Mouse (Mus musculus) limb, embryonic 12.5 days (tissue): Measurements from ENCODE around the gene Rnf208. TPM values are rescaled to one million over a fixed set of nuclear protein-coding genes. Genes with fewer than 3 reads are reported as not detected.
A peak's percentile ranks its signal among the peaks of the same experiment; 100 is the strongest.
"Not testable (repeated sequence)": the region's sequence is repeated elsewhere in the genome, so short reads cannot be mapped to it uniquely, and the experiment has no call there.

Experiments used
- ATAC-seq: fragments of 200-750 bp; cut with Nextera tagmentation; 2 replicates; pipeline ENCODE4 v1.8.0; 2017; ENCODE audit warnings: low read depth, moderate TSS enrichment; ENCODE audit not compliant: insufficient number of reproducible peaks, insufficient read depth, low FRiP score, low TSS enrichment
- H3K27ac ChIP-seq: fragments of 300-500 bp; sonication (generic); 2 replicates; pipeline ENCODE4 v1.5.1; 2016; ENCODE audit warnings: mild to moderate bottlenecking, moderate library complexity
- H3K27me3 ChIP-seq: fragments of 300-500 bp; sonication (generic); 2 replicates; pipeline ENCODE4 v1.6.1; 2016; ENCODE audit warnings: mild to moderate bottlenecking, moderate library complexity
- H3K36me3 ChIP-seq: fragments of 300-500 bp; sonication (generic); 2 replicates; pipeline ENCODE4 v1.6.1; 2016; ENCODE audit warnings: mild to moderate bottlenecking, moderate library complexity
- H3K4me1 ChIP-seq: fragments of 300-500 bp; sonication (generic); replicated peaks from 2 replicates; pipeline ENCODE4 v1.6.1; 2016
- H3K4me2 ChIP-seq: fragments of 300-500 bp; sonication (generic); 2 replicates; pipeline ENCODE4 v1.6.1; 2016; ENCODE audit warnings: mild to moderate bottlenecking, moderate library complexity
- H3K4me3 ChIP-seq: fragments of 300-500 bp; sonication (generic); replicated peaks from 2 replicates; pipeline ENCODE4 v1.5.1; 2016; ENCODE audit warnings: mild to moderate bottlenecking
- H3K9ac ChIP-seq: fragments of 300-500 bp; sonication (generic); replicated peaks from 2 replicates; pipeline ENCODE4 v1.6.1; 2016; ENCODE audit warnings: mild to moderate bottlenecking, moderate library complexity
- H3K9me3 ChIP-seq: fragments of 300-500 bp; sonication (generic); 2 replicates; pipeline ENCODE4 v1.6.1; 2016; ENCODE audit warnings: mild to moderate bottlenecking, moderate library complexity
- WGBS: fragments of 180-500 bp; shearing (Covaris S2); methylation state at CpG from one replicate; pipeline ENCODE4 v1.1.7; 2016; 5-methylcytosine and 5-hydroxymethylcytosine counted together
- polyA plus RNA-seq: library from polyadenylated mRNA; unstranded; fragments of >200 nt; fragmentation: Nextera tagmentation; extraction: Ambion mirVana; gene quantifications from 2 replicates; pipeline ENCODE4 v1.2.1, GENCODE M21; 2016

The Rnf208 gene
- polyA plus RNA-seq, 1 experiment from 2014 or later, result 7.2 TPM

DNA sequence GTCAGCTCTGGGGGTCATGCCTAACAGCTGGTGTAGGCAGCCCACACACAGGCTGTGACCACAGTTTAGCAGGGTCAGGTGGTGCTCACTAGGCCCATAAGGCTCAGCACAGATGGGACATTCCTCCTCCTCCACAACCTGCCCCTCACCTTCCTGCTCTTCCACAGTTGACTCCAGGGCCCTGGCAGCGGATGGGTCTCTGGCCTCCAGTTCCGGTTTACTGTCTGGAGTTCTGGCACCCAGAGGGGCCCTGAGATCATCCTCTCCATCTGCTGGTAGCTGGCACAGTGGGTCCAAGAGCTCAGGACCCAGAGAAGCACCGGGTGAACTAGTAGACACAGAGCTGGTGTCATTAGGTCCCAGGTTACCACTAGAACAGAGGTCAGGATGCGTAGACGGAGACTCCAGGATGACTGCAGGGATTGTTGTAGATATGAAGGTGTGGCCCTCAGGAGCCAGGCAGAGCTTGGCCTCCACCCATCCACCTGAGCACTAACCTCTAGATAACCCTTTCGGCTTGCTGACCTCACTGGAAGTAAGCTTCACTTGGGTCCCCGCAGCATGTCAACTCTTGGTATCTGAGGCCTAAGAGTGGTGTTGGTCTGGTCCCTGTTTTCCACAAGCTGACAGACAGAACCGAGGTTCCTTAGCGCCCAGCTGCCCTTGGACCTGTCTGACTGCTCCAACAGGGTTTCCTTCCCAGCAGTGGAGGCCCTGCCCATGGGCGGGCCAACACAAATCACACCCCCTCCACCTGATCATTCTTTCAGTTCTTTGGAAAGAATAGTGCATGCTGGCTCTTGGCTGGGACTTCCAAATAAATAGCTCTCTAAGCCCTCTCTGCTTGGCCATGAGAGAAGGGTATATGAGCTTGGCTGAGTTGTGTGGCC is 4.4 kb downstream of the Rnf208 start, which contains the start of gene AL732309.1:
AL732309.1 (minus strand) TSS at position 681 of the 890 bp plus-strand sequence.
- WGBS, result 84% methylated on average over 10 of the region's 10 CpGs
- ATAC-seq, result no peak
- Histone ChIP-seq H3K9me3 (no peaks in the 10 kb centered on the region), H3K4me1 (peaks cover 13% of the 10 kb centered on the region), H3K36me3 (peaks cover 60% of the 10 kb centered on the region), H3K9ac (no peak within 1 kb of the TSS; the same call in 1 of the 2 replicates), H3K27ac (no peak within 1 kb of the TSS), H3K4me2 (no peak within 1 kb of the TSS), H3K4me3 (no peak within 1 kb of the TSS), H3K27me3 (peaks cover 31% of the 10 kb centered on the region)

- no peak overlapping the region for H3K9ac ChIP-seq
- no peak for ATAC-seq
- H3K9me3 ChIP-seq, result no peaks in the 10 kb centered on the region
- no peak overlapping the region for H3K4me3 ChIP-seq
- H3K27ac ChIP-seq, result no peak overlapping the region
- no peaks in the 10 kb centered on the region for H3K27me3 ChIP-seq
- H3K4me1 ChIP-seq, result peaks cover 15% of the 10 kb centered on the region
- H3K4me2 ChIP-seq, result no peak overlapping the region
- WGBS, result 80% methylated on average over 1 of the region's 1 CpGs
- peaks cover 53% of the 10 kb centered on the region for H3K36me3 ChIP-seq
Measured at GRCm38 (mm10) chr2:25252331-25252730, 10.3 kb downstream of the Rnf208 start.

DNA sequence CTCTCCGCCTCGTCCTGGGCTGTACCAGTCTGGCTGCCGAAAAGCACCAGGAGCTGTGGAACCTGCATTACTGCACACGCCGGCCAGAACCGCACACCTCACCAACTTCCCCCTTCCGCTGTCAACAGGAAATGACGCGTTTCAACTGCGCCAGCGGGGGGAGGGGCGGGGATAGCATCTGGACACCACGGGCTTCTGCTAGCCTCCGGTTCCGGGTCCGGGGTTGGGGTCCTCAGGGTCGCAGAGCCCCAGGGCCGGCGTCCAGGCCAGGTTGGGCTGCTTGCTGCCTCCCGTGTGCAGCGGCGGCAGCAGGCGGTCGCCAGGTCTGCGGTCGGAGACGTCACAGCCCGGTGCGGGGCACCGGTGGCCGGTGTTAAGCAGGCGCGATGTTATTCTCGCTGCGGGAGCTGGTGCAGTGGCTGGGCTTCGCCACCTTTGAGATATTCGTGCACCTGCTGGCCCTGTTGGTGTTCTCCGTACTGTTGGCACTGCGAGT is 13.3 kb downstream of the Rnf208 start, which contains the start of gene Tmem203:
Tmem203 (plus strand) TSS at position 156 of the 496 bp plus-strand sequence.
- Histone ChIP-seq H3K36me3 (peaks cover 23% of the 10 kb centered on the region), H3K4me2 (peak within 1 kb of the TSS; percentile 97), H3K4me1 (peaks cover 15% of the 10 kb centered on the region), H3K9ac (peak within 1 kb of the TSS; percentile 75), H3K27ac (peak within 1 kb of the TSS; percentile 64), H3K27me3 (no peaks in the 10 kb centered on the region), H3K9me3 (no peaks in the 10 kb centered on the region), H3K4me3 (peak within 1 kb of the TSS; percentile 79)
- ATAC-seq, result peak; percentile 57; the same call in 1 of the 2 replicates
- WGBS, result under 1% methylated on average over 39 of the region's 39 CpGs

- Histone ChIP-seq H3K4me3 (peak overlapping the region; percentile 79), H3K36me3 (peaks cover 10% of the 10 kb centered on the region), H3K4me2 (peak overlapping the region; percentile 97), H3K4me1 (peaks cover 15% of the 10 kb centered on the region), H3K9ac (peak overlapping the region; percentile 75; the same call in 1 of the 2 replicates)
- H3K9me3 ChIP-seq, H3K27me3 ChIP-seq, H3K27ac ChIP-seq, ATAC-seq: not testable (repeated sequence)
- 59% methylated on average over 12 of the region's 12 CpGs for WGBS
Measured at GRCm38 (mm10) chr2:25256443-25257109, 14.5 kb downstream of the Rnf208 start.

DNA sequence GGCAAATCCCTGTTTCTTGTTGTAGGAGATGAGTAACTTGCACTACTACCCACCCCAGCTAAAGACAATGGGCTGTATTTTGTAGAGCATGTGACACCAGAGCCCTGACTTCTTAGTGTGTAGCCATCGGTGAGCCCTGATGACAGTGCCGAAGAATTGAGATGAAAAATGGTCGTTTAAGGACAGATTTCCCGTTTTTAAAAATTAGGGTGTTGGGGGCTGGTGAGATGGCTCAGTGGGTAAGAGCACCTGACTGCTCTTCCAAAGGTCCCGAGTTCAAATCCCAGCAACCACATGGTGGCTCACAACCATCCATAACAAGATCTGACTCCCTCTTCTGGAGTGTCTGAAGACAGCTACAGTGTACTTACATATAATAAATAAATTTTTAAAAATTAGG is 15.2 kb downstream of the Rnf208 start:
- H3K27me3 ChIP-seq, ATAC-seq, H3K27ac ChIP-seq, H3K36me3 ChIP-seq, H3K9me3 ChIP-seq, H3K9ac ChIP-seq, H3K4me2 ChIP-seq, H3K4me3 ChIP-seq: not testable (repeated sequence)
- peaks cover 15% of the 10 kb centered on the region for H3K4me1 ChIP-seq
- WGBS, result 88% methylated on average over 5 of the region's 5 CpGs

DNA sequence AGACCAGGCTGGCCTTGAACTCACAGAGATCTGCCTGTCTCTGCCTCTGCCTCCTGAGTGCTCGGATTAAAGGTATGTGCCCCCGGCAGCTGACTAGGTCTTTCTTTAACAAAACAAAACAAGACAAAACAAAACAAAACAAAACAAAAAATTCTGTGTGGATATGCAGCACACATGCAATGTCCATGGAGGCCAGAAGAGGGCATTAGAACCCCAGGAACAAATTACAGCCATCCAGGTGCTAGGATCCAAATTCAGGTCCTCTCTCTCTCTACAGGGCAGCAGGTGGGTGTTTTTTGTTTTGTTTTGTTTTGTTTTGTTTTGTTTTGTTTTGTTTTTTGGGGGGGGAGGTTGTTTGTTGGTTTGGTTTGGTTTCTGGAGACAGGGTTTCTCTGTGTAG is 16.8 kb downstream of the Rnf208 start:
- no peak for ATAC-seq
- Histone ChIP-seq H3K9me3 (no peaks in the 10 kb centered on the region), H3K4me2 (no peak overlapping the region), H3K27me3 (peaks cover 12% of the 10 kb centered on the region), H3K27ac (no peak overlapping the region), H3K4me1 (peaks cover 24% of the 10 kb centered on the region), H3K4me3 (no peak overlapping the region), H3K36me3 (no peaks in the 10 kb centered on the region), H3K9ac (no peak overlapping the region)
- WGBS, result 67% methylated on average over 2 of the region's 2 CpGs

DNA sequence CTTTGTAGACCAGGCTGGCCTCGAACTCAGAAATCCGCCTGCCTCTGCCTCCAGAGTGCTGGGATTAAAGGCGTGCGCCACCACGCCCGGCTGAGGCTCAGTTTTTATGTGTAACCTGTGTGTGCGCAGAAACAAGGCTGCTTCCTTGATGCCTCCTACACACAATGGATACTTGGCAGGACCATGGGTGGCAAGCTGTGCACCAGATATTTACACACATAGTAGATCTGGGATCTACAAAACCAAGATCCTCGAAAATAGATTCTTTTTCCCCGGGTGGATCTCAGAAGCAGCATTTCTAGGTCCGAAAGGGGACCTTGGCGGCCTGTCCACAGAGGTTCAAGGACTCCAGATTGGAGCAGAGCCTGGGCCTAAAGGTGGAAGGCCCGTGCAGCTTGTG is 19.8 kb downstream of the Rnf208 start:
- H3K4me3 ChIP-seq, result peak overlapping the region; percentile 63
- 52% methylated on average over 12 of the region's 12 CpGs for WGBS
- no peaks in the 10 kb centered on the region for H3K9me3 ChIP-seq
- H3K4me2 ChIP-seq, result peak overlapping the region; percentile 98
- H3K27me3 ChIP-seq, result peaks cover 27% of the 10 kb centered on the region
- ATAC-seq, result no peak; the same call in none of the 2 replicates
- no peak overlapping the region for H3K27ac ChIP-seq
- H3K36me3 ChIP-seq, result no peaks in the 10 kb centered on the region
- H3K4me1 ChIP-seq, result peaks cover 29% of the 10 kb centered on the region
- 0 out of 2 replicates have a peak overlapping the region, but pooled peaks have one; percentile 12 for H3K9ac ChIP-seq

DNA sequence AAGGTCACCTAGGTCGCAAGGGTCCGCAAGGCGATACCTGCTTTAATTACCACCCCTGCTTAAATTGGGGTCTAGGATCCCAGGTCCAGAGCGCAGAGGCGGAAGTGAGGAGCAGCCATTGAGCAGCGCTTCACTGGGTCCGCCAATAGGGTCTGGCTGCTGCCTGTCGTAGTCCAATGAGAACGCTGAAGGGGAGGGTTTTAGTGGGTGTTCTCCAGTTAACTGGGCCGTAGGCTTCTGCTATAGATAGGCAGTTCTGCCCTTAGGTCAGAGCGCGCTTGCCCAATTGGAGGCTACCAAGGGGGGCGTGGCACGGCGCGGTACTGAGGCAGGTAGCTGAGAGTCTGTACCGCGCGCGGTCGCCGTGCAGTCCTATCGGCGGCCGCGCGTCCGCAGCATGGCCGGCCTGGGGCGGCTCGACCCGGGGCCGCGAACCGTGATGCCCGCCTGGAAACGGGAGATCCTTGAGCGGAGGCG is 20.3 kb downstream of the Rnf208 start, which contains the start of gene Tprn:
Tprn (plus strand) TSS at position 328 of the 477 bp plus-strand sequence.
- WGBS, result under 1% methylated on average over 39 of the region's 39 CpGs
- Histone ChIP-seq H3K4me3 (peak within 1 kb of the TSS; percentile 63), H3K36me3 (0 out of 2 replicates have a peak, but pooled peaks cover under 1% of the 10 kb centered on the region), H3K4me1 (peaks cover 34% of the 10 kb centered on the region), H3K27ac (no peak within 1 kb of the TSS), H3K4me2 (peak within 1 kb of the TSS; percentile 98), H3K27me3 (peaks cover 27% of the 10 kb centered on the region), H3K9me3 (no peaks in the 10 kb centered on the region), H3K9ac (peak within 1 kb of the TSS; percentile 74)
- peak; percentile 99 for ATAC-seq

GRCm38 (mm10) chr2:25262795-25263622 is 21.0 kb downstream of the Rnf208 start:
- Histone ChIP-seq H3K27me3 (peaks cover 27% of the 10 kb centered on the region), H3K4me1 (peaks cover 35% of the 10 kb centered on the region), H3K9ac (peak overlapping the region; percentile 74), H3K9me3 (no peaks in the 10 kb centered on the region), H3K4me3 (peak overlapping the region; percentile 63), H3K27ac (no peak overlapping the region), H3K4me2 (peak overlapping the region; percentile 98), H3K36me3 (0 out of 2 replicates have a peak, but pooled peaks cover 4% of the 10 kb centered on the region)
- ATAC-seq, result no peak
- WGBS, result under 1% methylated on average over 82 of the region's 82 CpGs

- Histone ChIP-seq H3K27me3 (peaks cover 27% of the 10 kb centered on the region), H3K4me2 (peak overlapping the region; percentile 98), H3K27ac (no peak overlapping the region), H3K9me3 (no peaks in the 10 kb centered on the region), H3K4me1 (peaks cover 35% of the 10 kb centered on the region), H3K36me3 (peaks cover 9% of the 10 kb centered on the region; the same call in 1 of the 2 replicates), H3K4me3 (peak overlapping the region; percentile 63), H3K9ac (peak overlapping the region; percentile 74)
- WGBS, result 21% methylated on average over 12 of the region's 12 CpGs
- no peak for ATAC-seq
Measured at GRCm38 (mm10) chr2:25263623-25264285, 21.7 kb downstream of the Rnf208 start.
